Mouse (Mus musculus): ENCODE data around the gene Arl4d.
"Not testable (repeated sequence)": the region's sequence is repeated elsewhere in the genome, so short reads cannot be mapped to it uniquely, and the experiment has no call there.

Arl4d gene

GRCm38 (mm10) chr11:101664825-101665635 is at the start of gene Arl4d:
Arl4d (plus strand) TSS chr11:101665541.
- DNase-seq = peak; percentile 94

DNA sequence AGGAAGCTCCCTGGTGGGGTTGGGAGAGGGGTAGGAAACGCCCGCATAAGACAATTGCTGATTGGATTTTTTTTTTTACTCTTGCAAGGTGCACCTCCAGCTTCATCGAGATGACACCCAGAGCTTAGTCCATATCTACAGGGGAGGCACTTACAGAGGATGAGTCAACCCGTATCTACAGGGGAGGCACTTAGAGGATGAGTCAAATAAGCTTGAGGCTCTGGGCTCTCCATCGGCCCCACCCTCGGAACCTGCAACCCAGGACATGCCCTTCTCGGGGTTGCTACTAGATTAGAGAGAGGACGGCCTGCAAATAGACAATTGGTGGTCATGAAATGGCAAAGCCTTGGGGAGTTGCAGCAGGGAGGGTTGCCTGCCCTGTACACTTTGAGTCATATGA is 49.2 kb upstream of the Arl4d start:
- DNase-seq = no peak

DNA sequence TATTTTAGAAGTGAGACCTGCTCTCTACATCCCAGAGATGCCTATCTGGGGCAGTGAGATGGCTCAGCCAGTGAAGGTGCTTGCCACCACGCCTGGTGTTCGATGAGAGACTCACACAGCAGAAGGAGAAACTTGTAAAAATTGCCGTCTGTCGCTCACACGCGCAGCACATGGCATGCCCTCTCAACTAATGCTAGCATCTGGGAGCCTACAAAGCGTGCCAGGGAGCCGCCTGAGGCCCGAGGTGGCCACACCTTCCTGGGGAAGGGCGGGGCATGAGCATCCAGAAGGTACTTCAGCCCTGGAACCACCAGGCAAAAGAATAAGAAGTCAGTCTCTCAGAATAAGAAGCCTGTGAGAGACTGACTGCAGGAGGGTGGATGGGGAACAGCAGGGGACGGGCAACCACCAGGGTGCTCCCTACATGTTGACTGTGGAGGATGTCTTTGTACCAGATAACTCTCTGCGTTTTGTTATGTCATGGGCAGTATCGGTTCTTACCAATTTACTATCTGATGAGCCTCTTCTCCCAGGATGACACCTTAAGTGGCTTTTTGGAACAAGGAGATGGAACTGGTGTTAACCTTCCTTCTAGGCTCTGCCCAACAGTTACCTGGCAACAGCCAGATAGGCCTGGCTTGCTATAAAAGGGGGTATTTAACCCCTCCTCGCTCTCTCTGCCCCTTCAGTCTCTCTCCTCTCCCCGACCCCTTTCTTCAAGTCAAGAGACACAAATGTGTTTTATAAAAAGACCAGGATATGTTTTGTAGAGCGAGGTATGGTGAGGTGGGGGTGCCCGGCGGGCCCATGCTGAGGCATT is 48.2 kb upstream of the Arl4d start:
- DNase-seq = peak; percentile 24

- peak; percentile 47 for DNase-seq
Observed at GRCm38 (mm10) chr11:101617849-101618248, 47.5 kb upstream of the Arl4d start.

DNA sequence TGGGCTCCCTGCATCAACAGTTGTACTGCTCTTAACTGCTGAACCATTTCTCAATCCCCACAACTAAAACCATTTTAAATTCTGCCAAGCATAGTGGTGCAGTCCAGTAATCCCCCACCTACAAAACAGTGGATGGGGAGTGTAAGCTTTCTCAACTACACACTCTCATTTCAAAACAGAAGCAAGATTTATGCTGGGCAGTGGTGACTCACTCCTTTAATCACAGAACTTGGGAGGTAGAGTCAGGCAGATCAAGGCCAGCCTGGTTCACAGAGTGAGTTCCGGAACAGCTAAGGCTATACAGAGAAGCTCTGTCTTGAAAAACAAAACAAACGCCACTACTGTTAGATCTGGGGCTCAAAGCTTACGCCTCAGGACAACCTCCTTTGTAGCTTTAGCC is 46.7 kb upstream of the Arl4d start:
- no peak for DNase-seq

GRCm38 (mm10) chr11:101620022-101620655 is 45.2 kb upstream of the Arl4d start:
- DNase-seq = not testable (repeated sequence)

GRCm38 (mm10) chr11:101626649-101626994 is 38.7 kb upstream of the Arl4d start:
- DNase-seq = no peak

GRCm38 (mm10) chr11:101626995-101627856 is 38.1 kb upstream of the Arl4d start, which contains the start of gene Rdm1:
Rdm1 (plus strand) TSS chr11:101627195.
- DNase-seq = peak; percentile 85

GRCm38 (mm10) chr11:101627857-101628559 is 37.3 kb upstream of the Arl4d start:
- DNase-seq = peak; percentile 76

DNA sequence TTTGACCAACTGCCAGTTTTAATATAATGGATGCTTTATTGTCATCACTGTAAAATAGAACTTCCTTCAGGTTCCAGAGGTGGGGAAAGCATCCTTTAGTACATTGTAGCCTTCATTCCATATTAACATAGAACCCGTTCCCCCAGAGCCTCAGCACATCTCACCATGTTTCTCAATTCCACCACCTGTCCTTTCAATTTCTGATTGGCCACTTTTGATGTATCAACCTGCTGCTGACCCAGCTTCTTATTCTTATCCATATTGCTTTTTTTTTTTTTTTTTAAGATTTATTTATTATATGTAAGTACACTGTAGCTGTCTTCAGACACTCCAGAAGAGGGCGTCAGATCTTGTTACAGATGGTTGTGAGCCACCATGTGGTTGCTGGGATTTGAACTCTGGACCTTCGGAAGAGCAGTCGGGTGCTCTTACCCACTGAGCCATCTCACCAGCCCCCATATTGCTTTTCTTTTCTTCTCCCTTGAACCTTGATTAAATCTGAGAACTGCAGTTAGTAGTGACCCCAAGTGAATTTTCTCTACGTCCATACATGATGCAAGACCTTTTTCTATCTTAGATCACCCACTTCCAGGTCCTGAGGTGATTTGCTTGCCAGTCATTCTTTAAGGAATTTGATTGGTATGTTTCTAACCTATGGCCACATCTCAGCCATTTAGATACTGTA is 36.5 kb upstream of the Arl4d start:
- DNase-seq = not testable (repeated sequence)

- DNase-seq = no peak
Observed at GRCm38 (mm10) chr11:101635660-101636059, 29.7 kb upstream of the Arl4d start.

DNA sequence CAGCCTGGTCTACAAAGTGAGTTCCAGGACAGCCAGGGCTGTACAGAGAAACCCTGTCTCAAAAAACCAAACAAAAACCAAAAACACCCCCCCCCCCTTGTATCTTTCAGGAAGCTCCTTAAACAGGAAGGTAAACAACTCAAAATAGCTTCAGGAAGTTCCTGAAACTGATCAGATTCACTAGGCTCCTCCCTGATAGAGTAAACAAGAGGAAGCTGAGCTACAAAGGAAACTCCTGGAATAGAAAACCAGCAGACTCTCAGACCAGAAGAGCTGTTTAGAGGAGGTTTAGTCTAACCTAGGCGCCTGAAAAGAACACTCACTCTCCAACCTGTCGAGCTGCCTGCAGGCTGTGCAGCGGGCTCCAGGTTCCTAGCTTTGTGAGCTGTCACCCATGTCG is 25.6 kb upstream of the Arl4d start:
- DNase-seq = no peak

GRCm38 (mm10) chr11:101640857-101641709 is 24.3 kb upstream of the Arl4d start:
- peak; percentile 83 for DNase-seq

GRCm38 (mm10) chr11:101641710-101642642 is 23.4 kb upstream of the Arl4d start:
- DNase-seq = peak; percentile 60

- DNase-seq = no peak
Observed at GRCm38 (mm10) chr11:101642931-101643330, 22.4 kb upstream of the Arl4d start.

DNA sequence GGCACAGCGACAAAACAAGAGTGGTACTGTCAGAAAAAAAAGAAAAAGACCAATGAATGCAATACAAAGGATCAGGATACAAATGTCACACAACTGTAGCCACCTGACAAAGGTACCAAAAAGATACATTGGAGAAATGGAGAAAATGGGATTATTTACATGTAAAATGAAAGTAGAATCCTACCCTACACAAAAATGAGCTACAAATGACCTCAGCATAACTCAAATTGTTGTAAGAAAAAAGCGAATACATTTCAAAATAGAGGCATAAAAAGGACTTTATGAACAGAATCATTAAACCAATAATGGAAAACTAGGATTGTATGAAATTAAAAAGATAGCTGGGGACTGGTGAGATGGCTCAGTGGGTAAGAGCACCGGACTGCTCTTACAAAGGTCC is 20.8 kb upstream of the Arl4d start:
- DNase-seq = no peak

- DNase-seq = not testable (repeated sequence)
Observed at GRCm38 (mm10) chr11:101645043-101645410, 20.3 kb upstream of the Arl4d start.

DNA sequence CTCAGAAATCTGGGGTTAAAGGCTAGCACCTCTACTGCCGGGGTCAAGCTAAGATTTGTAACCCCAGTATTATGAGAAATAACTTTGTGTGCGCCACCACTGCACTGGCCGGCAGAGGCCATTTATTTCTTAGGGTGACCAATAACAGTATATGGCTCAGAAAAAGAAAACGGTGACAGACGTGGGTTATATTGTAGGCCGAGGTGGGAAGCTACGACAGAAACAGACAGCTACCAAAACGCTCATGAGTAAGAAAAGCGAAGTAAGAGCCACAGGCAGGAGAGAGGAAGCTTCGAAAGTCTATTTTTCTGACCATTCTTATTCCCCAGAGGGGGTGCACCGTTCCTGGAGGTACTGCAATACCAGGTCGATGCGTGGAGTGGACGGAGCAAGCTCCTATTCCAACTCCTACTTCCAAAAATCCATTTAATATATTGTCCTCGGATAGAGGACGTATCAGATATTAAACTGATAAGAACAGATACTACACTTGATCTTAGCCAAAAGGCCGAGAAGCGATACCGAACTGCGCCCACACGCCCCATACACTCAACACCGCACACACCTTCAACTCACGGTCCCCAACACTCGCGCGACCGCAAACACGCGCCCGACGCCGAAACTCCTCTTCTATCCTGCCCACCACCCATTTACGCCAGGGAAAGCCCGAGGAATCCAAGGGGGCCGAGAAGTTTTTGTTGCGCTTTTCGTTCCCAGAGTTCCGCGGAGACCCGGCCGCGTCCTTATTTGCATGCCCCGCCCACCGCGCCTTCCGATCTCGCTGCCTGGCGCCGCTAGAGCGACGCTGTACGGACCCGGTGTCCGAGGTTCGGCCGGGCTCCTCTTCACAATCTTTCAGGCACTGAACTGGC is 19.7 kb upstream of the Arl4d start:
- peak; percentile 74 for DNase-seq

Data from layer of hippocampus, adult 9-11 months (tissue).